Mouse (Mus musculus) cerebellum, adult 11-12 months (tissue): Measurements from ENCODE around the gene Hdac8.

Experiments used
- DNase-seq: peaks from one replicate; pipeline ENCODE4 v3.0.0; 2022

The Hdac8 gene

DNA sequence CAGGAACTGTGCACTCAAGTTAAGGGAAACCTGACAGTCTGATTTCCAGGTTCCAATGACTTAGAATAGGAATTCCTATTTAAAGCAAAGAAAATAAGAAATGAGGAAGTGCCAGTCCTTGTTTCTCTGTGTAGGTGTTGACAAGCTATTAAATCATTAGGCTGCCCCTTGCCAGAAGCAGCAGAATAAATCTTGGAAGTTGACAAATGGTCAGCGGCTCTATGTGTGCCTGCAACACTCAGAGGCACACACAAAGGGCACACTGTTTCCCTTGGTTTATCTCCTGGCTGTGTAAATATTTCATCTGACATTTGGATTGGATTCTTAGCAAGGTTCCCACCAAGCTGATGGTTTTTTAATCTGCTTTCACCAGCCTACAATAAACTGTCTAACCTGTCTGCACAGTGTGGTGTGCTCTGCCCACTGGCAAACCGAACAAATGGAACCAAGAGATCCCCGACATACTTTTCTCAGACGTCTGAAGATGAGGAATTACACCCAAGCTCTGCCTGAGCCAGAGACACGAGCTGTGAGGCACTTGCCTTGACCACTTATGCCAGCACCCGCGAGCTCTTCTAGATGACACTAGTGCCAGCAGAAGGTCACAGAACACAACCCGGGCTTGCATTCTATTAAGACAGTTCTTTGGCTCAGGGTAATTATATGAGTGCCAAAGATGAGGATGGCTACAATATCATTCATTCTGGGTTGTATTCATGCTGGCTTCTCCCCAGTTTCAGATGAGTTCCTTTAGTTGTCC is 165.6 kb downstream of the Hdac8 start:
- DNase-seq, result no peak

DNA sequence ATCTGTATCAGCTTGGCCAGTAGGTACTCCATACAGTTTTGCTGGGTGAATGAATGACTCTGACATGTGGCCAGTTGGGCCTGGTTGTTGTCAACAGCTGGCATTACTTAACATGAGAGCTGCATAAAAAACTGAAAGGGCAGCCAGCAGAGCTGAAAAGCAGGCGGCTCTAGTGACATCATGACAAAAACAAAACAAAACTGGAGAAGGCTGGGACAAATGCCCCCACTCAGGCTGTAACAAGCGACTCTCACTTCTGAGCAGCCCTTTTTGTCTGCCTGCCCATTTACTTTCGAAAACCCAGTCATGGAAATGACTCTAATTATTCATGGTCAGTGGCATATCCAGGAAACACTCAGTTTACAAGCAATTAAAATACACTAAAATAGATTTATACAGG is 185.5 kb downstream of the Hdac8 start:
- DNase-seq, result no peak

DNA sequence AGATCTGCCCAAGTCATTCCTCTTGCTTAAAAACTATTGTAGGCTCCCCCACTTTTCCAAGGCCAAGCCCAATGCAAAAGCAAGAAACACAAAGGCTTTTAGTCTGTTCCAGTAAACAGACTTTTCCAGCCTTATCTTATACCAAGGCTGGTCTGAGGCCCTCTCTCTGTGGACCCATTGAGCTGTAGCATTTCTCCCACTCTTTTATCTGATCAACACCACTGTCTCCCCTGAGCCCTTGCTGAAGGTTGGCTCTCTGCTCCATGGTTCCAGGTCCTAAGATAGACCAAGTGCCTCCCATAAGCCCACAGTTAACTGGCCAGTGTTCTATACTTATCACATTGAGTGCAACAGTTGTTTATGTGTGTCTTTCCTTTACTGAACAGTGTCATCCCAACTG is 185.9 kb downstream of the Hdac8 start:
- DNase-seq, result no peak

DNA sequence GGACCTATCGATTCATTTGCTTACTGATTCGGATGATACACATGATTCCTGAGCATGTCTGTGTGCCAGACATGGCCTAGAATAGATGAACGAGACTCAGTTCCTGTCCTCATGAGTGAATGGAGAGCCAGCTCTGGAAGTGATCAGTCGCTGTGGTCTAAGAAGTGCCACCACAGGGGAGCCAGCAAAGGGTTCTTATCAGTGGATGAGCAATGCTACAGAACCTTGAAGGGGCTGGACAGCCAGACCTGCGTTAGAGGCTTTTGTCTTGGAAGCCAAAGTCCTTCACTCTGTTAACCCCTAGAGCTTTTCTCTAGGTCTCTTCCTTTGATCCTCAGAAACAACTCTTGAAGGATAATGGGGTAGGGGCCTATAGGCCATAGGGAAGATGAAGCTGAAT is 186.4 kb downstream of the Hdac8 start:
- no peak for DNase-seq

DNA sequence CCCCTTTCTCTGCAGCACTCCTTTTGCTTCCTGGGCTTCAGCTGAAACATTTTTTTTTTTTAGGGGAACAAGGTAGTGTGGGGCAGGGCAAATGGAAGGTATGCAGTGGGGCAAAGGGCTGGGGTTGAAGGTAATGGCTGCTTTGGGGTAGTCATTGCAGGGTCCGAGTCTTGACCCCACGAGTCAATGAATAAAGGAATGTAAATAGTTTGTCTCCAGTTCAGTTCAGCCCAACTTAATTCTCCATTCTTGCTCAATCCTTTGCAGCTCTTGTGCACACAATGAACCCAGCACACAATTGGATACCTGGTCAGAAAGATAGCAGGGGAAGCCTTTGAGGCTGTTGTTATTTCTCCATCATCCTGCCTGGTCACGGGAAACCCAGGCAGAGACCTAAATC is 194.0 kb downstream of the Hdac8 start:
- no peak for DNase-seq

DNA sequence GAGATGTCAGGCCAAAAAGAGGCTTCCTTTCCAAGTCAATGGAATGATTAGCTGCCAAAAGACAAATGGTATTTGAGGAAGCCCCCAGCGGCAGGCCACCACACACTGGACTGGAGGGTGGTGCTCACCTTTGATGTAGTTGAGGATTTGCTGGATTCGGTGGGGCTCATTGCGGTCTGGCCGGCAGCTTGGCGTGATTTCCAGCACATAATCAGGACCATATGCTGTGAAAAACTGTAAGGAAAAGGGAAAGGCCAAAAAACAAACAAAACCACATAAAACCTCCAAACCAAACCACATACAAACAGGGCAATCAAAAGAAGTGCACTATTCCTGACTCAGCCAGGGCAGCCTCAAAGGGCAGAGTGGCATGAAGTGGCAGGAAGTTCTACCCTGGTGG is 197.6 kb downstream of the Hdac8 start:
- DNase-seq, result no peak

DNA sequence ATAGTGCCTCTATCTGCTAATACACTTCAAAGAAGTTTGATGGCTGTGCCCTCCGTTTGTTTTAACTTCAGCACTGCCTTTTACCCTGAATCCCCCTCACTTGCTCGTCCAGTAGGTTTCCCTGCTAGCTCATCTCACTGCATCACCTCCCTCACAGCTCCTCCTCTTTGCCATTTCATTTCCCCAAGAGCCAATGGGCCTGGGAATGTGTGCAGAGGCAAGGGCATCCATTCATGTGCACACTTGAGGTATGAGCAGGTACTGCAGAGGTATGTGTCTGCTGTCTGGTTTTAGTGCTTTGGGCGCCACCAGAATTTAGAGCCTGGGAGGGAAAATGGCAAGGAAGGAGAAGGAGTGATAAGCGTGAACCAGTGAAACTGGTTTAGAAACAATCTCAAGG is 199.4 kb downstream of the Hdac8 start:
- DNase-seq, result no peak

DNA sequence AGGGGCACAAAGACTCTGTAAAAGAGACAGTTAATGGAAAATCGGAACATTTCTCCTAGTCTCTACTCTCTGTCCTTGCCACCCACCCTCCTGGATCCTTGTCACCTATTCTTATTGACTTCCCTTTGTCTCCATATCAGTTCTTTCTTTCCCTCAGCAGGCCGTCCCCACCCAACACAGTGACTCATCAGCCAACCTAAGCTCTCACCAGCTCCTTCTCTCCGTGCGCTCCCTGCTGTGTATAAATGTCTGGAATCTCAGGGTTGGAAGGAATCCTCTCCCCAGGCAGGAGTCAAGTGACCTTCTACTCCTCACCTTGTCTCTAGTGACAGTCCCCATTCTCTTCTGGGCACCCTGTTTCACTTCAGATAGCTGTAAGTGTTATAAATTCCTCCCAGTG is 200.2 kb downstream of the Hdac8 start:
- no peak for DNase-seq

DNA sequence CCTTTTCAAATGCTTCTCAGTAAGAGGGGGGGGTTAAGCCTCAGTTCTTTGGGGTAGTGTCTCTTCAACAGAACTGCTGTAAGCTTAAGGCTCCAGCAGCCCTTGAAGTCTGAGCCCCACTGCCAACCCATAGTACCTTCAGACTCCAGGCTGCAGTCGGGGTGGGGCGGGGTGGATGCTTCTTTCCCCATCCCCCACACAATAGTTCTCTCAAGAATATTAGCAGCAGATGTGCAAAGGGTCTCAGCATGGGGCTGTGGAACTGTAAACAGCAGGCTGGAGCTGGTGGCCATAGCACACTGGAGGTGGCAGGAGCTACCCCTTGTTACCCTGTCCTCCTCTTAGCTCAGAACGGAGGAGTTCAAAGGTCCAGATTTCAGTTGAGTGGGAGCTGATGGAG is 202.7 kb downstream of the Hdac8 start:
- DNase-seq, result no peak

DNA sequence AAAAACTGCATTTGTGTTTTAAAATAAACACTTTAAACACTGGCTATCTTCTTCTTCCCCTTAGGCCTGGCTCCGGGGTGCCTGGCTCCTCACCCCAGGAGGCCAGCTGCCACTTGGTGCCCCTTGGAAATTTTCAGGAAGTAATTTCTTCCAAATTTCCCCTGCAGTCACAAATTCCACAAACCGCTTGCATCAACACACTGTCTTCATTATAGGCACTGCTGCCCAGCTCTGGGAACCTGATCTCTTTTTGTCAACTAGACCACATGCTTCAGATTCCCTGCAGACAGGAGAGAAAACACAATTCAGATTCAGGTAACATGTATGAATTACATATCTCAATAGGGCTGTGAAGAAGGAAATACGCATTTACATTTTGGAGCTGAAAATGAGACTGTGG is 220.3 kb downstream of the Hdac8 start:
- DNase-seq, result no peak

DNA sequence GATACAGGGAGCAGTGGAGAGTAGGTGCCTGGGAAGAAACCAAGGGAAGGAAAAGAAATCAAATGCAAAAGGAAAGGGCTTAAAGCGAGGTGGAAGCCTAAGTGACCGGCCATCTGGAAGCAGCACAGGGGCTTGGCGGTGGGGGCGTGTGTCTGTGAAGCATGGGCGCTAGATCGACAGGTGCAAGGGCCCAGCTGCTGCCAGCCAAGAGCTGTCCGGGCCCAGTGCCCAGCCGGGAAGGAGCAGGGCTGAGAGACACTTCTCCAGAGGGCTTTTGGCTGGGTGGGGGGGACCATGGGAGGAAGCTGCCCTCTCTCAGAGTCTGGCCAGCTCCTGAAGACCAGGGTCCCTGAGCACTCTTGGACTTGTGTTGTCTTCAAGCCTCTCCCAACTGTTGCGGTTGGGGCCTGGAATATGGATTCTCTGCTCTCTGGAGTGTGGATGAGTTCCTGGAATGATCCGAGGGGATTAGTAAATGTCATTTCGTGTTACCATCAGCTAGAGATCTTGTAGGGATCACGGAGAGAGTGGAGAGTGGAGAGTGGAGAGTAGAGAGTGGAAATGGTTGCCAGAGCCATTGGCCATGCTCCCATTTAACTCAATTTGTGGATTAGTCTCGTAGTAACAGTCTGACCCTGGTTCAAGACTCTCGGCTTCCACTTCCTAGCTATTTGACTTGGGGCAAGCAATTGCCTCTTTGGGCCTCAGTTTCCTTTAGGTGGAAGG is 242.4 kb downstream of the Hdac8 start:
- DNase-seq, result no peak

DNA sequence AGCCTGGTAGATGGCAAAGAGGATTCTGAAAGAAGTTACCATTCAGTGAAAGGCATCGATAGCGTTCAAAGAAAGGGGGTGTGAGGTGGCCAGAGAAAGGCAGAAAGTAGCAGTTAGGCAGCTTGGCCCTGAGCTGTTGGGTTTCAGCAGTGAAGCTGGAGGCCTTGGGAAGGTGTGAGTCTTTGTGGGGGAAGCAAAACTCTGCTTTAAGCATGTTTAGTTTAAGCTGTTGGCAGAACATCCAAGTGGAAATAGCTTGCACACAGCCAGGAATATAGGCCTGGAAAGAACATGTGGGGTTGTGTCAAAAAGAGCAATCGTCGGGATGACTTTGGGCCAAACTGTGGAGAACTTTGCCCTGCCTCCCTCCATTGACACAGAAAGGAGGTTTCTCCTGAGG is 245.4 kb downstream of the Hdac8 start:
- DNase-seq, result no peak

DNA sequence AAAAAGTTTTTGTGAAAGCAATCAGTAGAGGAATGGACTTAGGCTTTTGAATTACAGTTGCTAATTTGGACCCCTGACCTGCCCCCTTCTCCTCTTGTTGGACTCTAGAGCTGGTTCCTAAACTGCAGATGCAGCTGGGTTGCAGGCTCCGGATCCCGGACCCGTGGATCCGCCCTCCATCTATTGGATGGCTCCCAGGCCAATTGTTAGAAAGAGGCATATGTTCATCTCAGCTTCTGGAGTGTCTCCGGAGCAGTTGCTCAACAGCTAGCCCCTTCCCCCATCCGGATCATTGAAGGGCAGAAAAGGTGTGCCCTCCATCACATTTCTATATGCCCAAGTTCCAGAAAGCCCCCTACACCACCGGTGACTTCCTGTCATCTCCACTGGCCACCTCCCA is 251.3 kb downstream of the Hdac8 start:
- DNase-seq, result peak; percentile 26

DNA sequence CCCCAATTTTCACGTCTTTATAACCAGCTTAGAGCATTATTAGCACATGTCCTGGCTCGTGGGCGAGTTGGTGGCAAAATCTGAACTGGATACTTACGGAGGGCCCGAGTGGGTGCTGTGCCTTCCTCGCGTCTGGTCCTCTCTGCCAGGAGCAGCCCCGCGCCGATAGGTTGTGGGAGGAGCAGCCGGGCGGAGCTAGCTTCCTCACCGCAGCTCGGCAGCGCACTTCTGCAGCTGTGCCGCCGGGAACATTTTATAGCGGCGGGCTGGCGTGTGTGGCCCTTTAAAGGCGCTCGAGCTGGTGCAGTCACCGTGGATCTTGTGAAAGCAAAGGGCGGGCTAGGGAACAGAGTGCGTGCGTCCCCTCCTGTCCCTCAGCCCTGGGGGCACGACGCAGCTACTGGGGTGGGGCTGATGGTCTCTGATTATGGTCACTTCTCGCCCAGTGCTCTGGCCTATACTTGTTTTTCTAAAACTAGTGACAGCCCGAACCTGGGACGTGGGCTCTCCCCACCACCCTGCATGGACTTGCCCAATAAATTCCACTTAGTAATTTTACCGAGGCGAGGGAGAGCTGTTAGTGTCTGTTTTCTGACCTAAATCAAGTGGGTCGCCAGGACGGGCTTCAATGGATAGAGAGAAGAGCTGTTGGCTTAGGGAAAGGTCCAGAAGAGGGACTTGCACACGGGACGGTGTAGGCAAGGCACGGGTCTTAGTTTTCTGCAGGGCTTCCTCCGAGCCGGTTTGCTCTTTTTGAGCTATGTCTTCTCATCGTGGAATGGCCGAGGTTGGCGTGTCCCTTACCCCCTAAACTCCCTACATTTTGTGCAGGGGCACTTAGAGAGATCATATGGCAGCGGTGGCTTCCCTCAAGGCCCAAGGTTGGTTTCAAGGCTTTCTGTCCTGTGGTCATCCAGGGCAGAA is 253.0 kb downstream of the Hdac8 start, which contains the start of gene Cited1:
Gene Cited1, minus strand, starts transcription at position 245 of the 924 bp plus-strand sequence.
- DNase-seq, result peak; percentile 57

DNA sequence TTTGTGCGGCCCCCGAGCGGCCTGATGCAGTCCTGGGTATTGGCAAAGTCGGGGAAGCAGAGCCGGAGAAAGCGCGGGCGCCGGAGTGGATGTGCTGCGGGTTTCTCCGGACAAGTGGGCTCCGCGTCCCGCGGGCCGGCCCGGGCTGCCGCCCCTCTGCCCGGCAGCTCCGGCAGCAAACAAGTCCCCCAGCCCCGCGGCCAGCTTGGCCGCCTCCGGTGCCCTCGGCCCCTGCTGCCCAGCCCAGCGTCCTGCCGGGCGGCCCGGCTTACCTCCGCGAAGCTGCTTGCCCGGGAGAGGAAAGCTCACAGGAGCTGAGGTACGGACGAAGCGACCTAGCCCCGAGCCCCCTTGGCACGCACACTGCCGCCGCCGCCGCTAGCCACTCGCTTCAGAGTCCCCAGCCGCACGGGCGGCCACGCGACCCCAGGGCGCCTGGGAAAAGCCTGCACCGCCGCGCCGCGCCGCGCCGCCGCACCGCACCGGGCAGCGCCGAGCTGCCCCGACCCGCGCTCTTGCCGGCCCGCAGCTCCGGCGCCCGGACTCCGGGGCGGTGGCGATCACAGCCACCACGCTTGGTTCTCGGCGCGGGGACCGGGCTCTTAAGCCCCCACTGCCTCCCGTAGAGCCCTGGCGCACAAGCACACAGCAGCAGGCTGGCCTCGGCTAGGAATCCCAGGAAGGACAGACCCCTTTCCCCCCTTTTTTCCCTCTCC is 253.8 kb downstream of the Hdac8 start:
- no peak for DNase-seq

DNA sequence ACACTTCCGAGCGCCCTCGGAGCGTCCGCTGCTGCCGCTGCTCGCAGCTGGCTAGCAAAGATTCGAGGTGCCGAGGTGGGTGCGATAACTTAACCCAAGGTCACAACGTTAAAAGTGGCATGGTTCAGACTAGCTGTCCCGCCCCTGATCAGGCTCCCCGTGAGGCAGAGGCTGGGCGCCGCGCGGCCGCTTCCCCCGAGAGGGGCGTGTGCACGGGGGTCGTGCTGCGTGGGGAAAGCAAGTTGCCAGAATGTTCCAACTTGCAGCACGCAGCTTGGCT is 254.3 kb downstream of the Hdac8 start:
- no peak for DNase-seq

DNA sequence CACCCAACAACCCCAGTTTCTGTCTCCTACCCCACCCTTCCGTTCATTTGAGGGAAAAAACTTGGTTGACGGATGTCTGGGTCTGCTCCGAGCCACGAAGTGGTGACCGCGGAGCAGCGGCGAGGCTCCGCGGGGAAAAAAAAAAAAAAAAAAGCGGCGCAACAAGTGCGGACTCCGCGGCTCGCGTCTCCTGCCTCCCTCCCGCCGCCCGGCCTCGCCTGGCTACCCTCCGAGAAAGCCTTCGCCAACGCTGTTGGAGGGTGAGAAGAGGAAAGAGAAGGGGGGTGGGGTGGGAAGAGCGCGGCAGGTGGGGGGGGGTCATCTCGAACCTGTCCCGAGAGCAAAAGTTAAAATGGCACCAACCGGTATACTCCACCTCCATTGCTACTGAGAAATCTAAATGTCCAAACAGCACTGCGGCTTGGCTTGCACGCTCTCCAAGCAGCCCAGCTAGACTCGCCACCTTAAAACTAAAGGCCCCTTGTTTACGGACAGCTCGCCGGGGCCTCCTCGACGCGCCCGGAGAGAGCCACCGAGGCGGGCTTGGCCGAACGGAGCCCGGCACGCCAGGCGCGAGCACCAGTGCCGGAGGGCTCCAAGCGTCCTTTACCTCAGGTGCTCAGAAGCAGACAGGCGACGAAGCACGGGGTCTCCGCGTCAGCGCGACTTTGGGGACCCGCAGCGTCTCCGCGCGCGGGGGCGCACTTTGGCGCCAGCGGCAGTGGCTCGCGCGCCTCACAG is 254.8 kb downstream of the Hdac8 start:
- no peak for DNase-seq

DNA sequence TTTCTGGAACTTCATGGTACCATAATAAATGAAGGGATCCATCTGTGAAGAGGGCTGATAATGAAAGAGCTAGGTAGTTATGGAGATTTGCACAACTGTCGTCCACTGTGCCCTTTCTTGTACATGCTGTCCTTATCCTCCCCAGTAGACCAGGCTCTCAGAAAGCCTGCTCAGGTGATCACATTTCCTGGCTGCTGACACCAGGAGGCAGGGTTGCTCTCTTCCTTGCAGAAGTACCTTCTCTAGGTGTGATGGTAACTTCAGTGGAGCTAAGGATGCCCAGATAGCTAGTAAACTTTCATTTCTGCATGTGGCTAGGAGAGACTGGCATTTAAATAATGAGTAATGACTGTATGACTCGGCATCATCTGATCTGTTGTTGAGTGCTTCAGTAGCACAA is 260.8 kb downstream of the Hdac8 start:
- no peak for DNase-seq
